Mouse (Mus musculus): ENCODE data around the gene Arl3. TPM values are rescaled to one million over a fixed set of nuclear protein-coding genes. Genes with fewer than 3 reads are reported as not detected.

Arl3 gene
- polyA plus RNA-seq, 1 experiment from 2014 or later = 85.4 TPM

DNA sequence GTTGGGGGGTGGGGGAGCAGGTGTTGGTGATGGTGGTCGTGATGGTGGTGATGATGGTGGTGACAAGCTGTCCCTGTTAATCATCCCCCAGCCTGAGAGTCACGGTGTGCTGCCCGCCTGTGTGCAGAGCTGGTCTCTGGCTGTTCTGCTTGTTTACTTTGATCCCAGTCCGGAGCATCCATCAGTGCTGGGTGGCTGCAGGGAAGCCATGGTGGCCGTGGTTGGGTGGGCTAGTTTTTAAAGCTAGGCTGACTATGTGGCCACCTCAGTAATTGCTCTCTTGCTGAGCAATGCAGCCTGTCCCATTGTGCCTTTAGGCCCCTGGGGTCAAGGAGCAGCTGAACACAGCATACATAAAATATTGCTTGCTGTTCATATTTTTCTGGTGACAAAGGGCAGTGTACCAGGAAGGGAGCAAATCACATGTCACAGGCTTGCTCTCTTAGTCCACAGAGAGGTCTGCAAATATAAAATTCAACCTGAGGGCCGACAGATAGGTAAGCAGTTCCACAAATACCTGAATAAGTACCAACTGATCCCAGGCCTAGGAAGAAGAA is 38.4 kb downstream of the Arl3 start:
- H3K9ac ChIP-seq = no peak overlapping the region
- ATAC-seq (ENCODE audit: insufficient read depth) (no peak), DNase-seq (no peak)
- no peak overlapping the region for H3K27ac ChIP-seq (ENCODE audit: low read depth)
- TF ChIP-seq CTCF (IDR thresholded peaks at IDR 0.05; ENCODE audit: low read depth) = no peak
- no peak overlapping the region for H3K4me3 ChIP-seq (ENCODE audit: low read depth, low read length)
- no peaks in the 10 kb centered on the region for H3K27me3 ChIP-seq (ENCODE audit: insufficient read depth, low read length)
- no peaks in the 10 kb centered on the region for H3K9me3 ChIP-seq (ENCODE audit: low read depth, low read length)
- WGBS = 37% methylated on average over 6 of the region's 6 CpGs
- peaks cover 7% of the 10 kb centered on the region; the same call in 1 of the 2 replicates for H3K36me3 ChIP-seq (ENCODE audit: insufficient read depth)
- H3K4me2 ChIP-seq = no peak overlapping the region
- peaks cover 37% of the 10 kb centered on the region for H3K4me1 ChIP-seq (ENCODE audit: insufficient read depth)

DNA sequence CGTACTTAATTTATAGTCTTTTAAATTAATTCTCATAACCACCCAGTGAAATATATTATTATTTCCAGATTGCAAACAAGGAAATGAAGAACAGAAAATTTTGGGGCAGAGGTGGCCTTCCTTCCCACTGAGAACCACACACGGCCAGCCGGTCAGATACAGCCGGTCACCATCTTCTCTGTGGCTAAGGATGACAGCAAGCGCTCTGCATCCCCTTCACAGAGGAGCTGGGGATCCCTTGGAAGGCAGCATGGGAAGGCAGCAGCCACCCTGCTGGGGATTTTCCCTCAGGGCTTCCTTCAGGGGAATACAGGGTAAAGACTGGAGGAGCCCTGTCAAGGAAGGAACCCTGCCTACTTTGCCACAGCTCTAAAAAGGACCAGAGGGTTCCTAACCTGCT is 39.5 kb downstream of the Arl3 start:
- Histone ChIP-seq H3K36me3 (ENCODE audit: insufficient read depth) (0 out of 2 replicates have a peak, but pooled peaks cover 3% of the 10 kb centered on the region), H3K27me3 (ENCODE audit: insufficient read depth, low read length) (no peaks in the 10 kb centered on the region), H3K9me3 (ENCODE audit: low read depth, low read length) (no peaks in the 10 kb centered on the region), H3K27ac (ENCODE audit: low read depth) (peak overlapping the region; percentile 78), H3K4me1 (ENCODE audit: insufficient read depth) (peaks cover 47% of the 10 kb centered on the region), H3K9ac (no peak overlapping the region), H3K4me3 (ENCODE audit: low read depth, low read length) (no peak overlapping the region), H3K4me2 (no peak overlapping the region)
- TF ChIP-seq CTCF (IDR thresholded peaks at IDR 0.05; ENCODE audit: low read depth) = no peak
- DNase-seq (no peak), ATAC-seq (ENCODE audit: insufficient read depth) (no peak)
- WGBS = 66% methylated on average over 5 of the region's 5 CpGs

GRCm38 (mm10) chr19:46533066-46533465 is 39.9 kb downstream of the Arl3 start:
- peak overlapping the region; percentile 11; the same call in 1 of the 2 replicates for H3K9ac ChIP-seq
- peaks cover 51% of the 10 kb centered on the region for H3K4me1 ChIP-seq (ENCODE audit: insufficient read depth)
- 0 out of 2 replicates have a peak, but pooled peaks cover 3% of the 10 kb centered on the region for H3K36me3 ChIP-seq (ENCODE audit: insufficient read depth)
- ATAC-seq (ENCODE audit: insufficient read depth) (peak; percentile 29; the same call in 1 of the 2 replicates), DNase-seq (peak; percentile 34)
- H3K27me3 ChIP-seq (ENCODE audit: insufficient read depth, low read length) = no peaks in the 10 kb centered on the region
- no peak for TF ChIP-seq CTCF (IDR thresholded peaks at IDR 0.05; ENCODE audit: low read depth)
- no peak overlapping the region for H3K4me2 ChIP-seq
- no peak overlapping the region for H3K4me3 ChIP-seq (ENCODE audit: low read depth, low read length)
- 39% methylated on average over 4 of the region's 4 CpGs for WGBS
- H3K9me3 ChIP-seq (ENCODE audit: low read depth, low read length) = no peaks in the 10 kb centered on the region
- peak overlapping the region; percentile 78 for H3K27ac ChIP-seq (ENCODE audit: low read depth)

- Histone ChIP-seq H3K4me1 (ENCODE audit: insufficient read depth) (peaks cover 55% of the 10 kb centered on the region), H3K4me2 (peak overlapping the region; percentile 65), H3K4me3 (ENCODE audit: low read depth, low read length) (no peak overlapping the region), H3K36me3 (ENCODE audit: insufficient read depth) (0 out of 2 replicates have a peak, but pooled peaks cover 3% of the 10 kb centered on the region), H3K27ac (ENCODE audit: low read depth) (peak overlapping the region; percentile 78), H3K9me3 (ENCODE audit: low read depth, low read length) (no peaks in the 10 kb centered on the region), H3K9ac (no peak overlapping the region), H3K27me3 (ENCODE audit: insufficient read depth, low read length) (no peaks in the 10 kb centered on the region)
- peak; percentile 21; the same call in 1 of the 2 replicates for TF ChIP-seq CTCF (IDR thresholded peaks at IDR 0.05; ENCODE audit: low read depth)
- 10% methylated on average over 10 of the region's 10 CpGs for WGBS
- ATAC-seq (ENCODE audit: insufficient read depth) (no peak), DNase-seq (peak; percentile 50)
Observed at GRCm38 (mm10) chr19:46532031-46532688, 40.8 kb downstream of the Arl3 start.

DNA sequence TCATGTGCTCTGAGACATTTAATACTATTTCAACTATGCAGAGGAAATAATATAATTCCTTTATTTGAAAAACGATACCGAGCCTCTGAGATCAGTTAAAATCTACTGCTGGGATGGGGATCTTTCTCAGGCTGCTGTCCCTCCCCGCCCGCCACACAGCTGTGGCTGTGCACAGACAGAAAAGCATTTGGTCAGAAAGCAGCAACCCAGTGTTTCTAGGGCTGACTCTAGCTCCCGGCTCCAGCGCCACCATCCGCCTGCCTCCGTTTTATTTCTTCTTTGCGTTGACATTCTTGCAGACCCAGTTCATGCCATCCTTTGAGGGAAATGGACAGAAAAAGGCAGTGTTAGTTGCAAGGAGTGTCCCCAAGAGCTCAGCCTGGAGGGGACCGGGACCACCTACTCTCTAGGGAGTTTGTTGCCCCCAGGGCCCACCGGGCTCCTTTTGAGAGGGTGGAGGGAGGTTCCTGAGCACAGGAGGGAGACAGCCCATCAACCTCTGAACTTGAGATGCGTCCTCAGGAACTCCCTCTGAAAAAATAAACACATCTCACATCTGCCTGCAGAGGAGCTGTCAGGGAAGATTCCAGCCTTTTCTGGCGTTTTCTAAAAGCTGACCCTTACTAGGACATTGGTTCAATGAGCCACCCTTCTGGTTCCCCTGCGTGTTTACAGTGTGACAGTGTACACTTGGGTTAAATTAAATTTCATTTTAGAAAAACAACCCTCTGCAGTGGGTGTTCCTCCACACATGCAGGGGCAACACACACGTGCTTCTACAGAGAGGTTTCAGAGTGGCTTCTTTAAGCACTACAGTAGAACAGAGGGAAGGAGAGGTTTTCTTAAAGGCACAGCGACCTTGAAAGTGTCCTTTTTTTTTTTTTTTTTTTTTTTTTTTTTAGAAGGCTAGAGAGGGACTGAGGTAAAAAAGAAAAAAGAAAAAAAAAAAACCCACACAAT is 41.6 kb downstream of the Arl3 start:
- Histone ChIP-seq H3K4me3 (ENCODE audit: low read depth, low read length) (no peak overlapping the region), H3K27ac (ENCODE audit: low read depth) (peak overlapping the region; percentile 78), H3K36me3 (ENCODE audit: insufficient read depth) (0 out of 2 replicates have a peak, but pooled peaks cover 3% of the 10 kb centered on the region), H3K4me2 (peak overlapping the region; percentile 65), H3K27me3 (ENCODE audit: insufficient read depth, low read length) (no peaks in the 10 kb centered on the region), H3K9ac (no peak overlapping the region), H3K9me3 (ENCODE audit: low read depth, low read length) (no peaks in the 10 kb centered on the region), H3K4me1 (ENCODE audit: insufficient read depth) (peaks cover 55% of the 10 kb centered on the region)
- peak; percentile 25 for TF ChIP-seq CTCF (IDR thresholded peaks at IDR 0.05; ENCODE audit: low read depth)
- WGBS = 8% methylated on average over 16 of the region's 16 CpGs
- ATAC-seq (ENCODE audit: insufficient read depth) = no peak
- peak; percentile 69 for DNase-seq

DNA sequence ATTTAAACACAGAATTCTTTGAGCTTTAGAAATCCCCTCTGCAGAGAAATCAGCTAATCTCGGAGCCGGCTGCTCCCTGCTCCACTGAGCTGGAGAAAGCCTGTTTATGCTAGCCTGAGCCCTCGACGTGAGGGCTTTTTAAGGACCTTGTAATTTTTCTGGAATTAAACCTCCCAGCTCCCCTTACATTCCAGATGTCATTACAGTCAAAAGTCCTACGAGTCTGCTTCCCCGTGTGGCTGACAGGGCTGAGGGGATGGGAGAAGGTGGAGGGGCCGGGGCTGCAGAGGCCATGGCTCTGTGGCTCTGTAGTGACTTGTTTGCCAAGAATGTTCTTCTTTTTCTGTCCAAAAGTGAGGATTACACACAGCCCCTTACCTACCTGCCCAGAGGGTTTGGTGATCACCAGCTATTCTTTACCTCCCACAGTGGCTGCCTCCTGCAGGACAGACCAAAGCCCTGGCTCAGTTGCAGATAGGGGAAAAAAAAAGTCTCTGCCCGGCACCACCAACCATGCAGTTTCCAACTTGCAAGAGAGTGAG is 42.5 kb downstream of the Arl3 start:
- DNase-seq = peak; percentile 44

More for the DNA sequence above, 42.5 kb downstream of the Arl3 start:
- Histone ChIP-seq H3K4me1 (ENCODE audit: insufficient read depth) (peaks cover 55% of the 10 kb centered on the region), H3K36me3 (ENCODE audit: insufficient read depth) (no peaks in the 10 kb centered on the region), H3K4me3 (ENCODE audit: low read depth, low read length) (no peak overlapping the region), H3K27me3 (ENCODE audit: insufficient read depth, low read length) (no peaks in the 10 kb centered on the region), H3K9me3 (ENCODE audit: low read depth, low read length) (no peaks in the 10 kb centered on the region), H3K9ac (peak overlapping the region; percentile 20; the same call in 1 of the 2 replicates), H3K4me2 (peak overlapping the region; percentile 65), H3K27ac (ENCODE audit: low read depth) (peak overlapping the region; percentile 78)
- 24% methylated on average over 8 of the region's 8 CpGs for WGBS
- no peak for TF ChIP-seq CTCF (IDR thresholded peaks at IDR 0.05; ENCODE audit: low read depth)
- ATAC-seq (ENCODE audit: insufficient read depth) = no peak

Measured in lung, embryonic 14.5 days (tissue).